Mouse (Mus musculus) lung, postnatal 0 days (tissue): Measurements from ENCODE around the gene Ltbp4. TPM values are rescaled to one million over a fixed set of nuclear protein-coding genes. Genes with fewer than 3 reads are reported as not detected.

Experiments
- ATAC-seq: fragments of 200-750 bp; cut with Nextera tagmentation; 2 replicates; pipeline ENCODE4 v1.8.0; 2017; ENCODE audit warnings: moderate library complexity
- DNase-seq: peaks from one replicate; pipeline ENCODE4 v3.0.0-alpha.2; 2016; ENCODE audit warnings: low spot score
- H3K27ac ChIP-seq: fragments of 300-500 bp; sonication (generic); 2 replicates; pipeline ENCODE4 v1.5.1; 2014; ENCODE audit warnings: antibody characterized with exemption, mild to moderate bottlenecking, low read length, mixed read lengths
- H3K27me3 ChIP-seq: fragments of 300-500 bp; sonication (generic); replicated peaks from 2 replicates; pipeline ENCODE4 v1.6.1; 2014; ENCODE audit warnings: low read length, mixed read lengths; ENCODE audit not compliant: insufficient read depth
- H3K36me3 ChIP-seq: fragments of 300-500 bp; sonication (generic); 2 replicates; pipeline ENCODE4 v1.6.1; 2014; ENCODE audit warnings: low read length, mixed read lengths; ENCODE audit not compliant: insufficient read depth
- H3K4me1 ChIP-seq: fragments of 300-500 bp; sonication (generic); 2 replicates; pipeline ENCODE4 v1.6.1; 2014; ENCODE audit warnings: antibody characterized with exemption, low read depth, low read length, mixed read lengths; ENCODE audit not compliant: insufficient read depth
- H3K4me2 ChIP-seq: fragments of 300-500 bp; sonication (generic); replicated peaks from 2 replicates; pipeline ENCODE4 v1.6.1; 2014; ENCODE audit warnings: low read depth, mild to moderate bottlenecking, low read length, moderate library complexity, mixed read lengths
- H3K4me3 ChIP-seq: fragments of 300-500 bp; sonication (generic); 2 replicates; pipeline ENCODE4 v1.5.1; 2014; ENCODE audit warnings: low read depth, low read length
- H3K9ac ChIP-seq: fragments of 300-500 bp; sonication (generic); replicated peaks from 2 replicates; pipeline ENCODE4 v1.6.1; 2014; ENCODE audit warnings: low read depth, mild to moderate bottlenecking
- H3K9me3 ChIP-seq: fragments of 300-500 bp; sonication (generic); 2 replicates; pipeline ENCODE4 v1.6.1; 2016; ENCODE audit warnings: low read length, mixed read lengths
- CTCF ChIP-seq: IDR thresholded peaks from 2 replicates; pipeline ENCODE4 v1.5.1; 2016; ENCODE audit warnings: antibody characterized with exemption, mild to moderate bottlenecking
- EP300 ChIP-seq: IDR thresholded peaks from 2 replicates; pipeline ENCODE4 v1.6.1; 2016; ENCODE audit warnings: antibody characterized with exemption, mild to moderate bottlenecking, control low read depth
- WGBS: fragments of 180-500 bp; shearing (Covaris S2); extraction: QIAGEN DNeasy Blood & Tissue Kit; methylation state at CpG from one replicate; pipeline ENCODE4 v1.1.7; 2014; 5-methylcytosine and 5-hydroxymethylcytosine counted together
- polyA plus RNA-seq: library from polyadenylated mRNA; unstranded; fragments of >200 nt; fragmentation: Nextera tagmentation; extraction: Ambion mirVana; gene quantifications from 2 replicates; pipeline ENCODE4 v1.2.1, GENCODE M21; 2015

The Ltbp4 gene
- polyA plus RNA-seq, result 99.9 and 103 TPM in 2 replicates

DNA sequence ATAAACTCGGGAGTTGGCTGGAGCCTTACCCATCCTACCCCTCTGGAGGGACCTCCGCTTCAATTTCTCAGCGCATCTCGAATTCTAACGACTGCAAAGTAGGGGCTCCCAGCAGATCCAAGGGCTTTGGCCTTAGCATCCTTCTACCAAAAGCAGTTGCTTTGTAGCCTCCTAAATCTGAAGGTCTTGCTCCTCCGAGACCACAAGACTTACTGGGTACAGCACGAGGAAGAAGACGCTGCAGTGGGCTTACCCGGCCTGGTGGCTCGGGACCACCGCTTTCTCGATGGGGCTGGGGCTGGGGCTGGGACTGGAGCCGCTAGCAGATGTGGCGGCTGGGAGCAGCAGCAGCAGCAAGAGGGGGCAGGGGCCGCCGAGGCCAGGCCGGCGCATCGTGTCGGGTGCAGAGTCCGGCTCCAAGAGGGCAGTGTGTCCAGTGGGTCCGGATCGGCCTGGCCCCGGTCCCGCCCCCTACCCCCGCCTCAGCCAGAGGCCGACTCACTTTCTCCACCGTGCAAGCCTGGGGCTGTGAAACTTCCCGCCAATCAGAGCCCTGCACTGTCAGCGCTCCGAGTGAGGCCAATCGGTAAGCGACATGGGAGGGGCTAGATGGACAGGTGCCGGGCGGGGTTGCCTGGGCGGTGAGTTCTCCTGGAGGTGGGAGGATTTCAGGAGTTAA lies at the start of gene Ltbp4:
Gene Ltbp4, minus strand, starts transcription at position 518 of the 679 bp plus-strand sequence.
- H3K4me1 ChIP-seq, result no peaks in the 10 kb centered on the region; the same call in 1 of the 2 replicates
- H3K36me3 ChIP-seq, result peaks cover 3% of the 10 kb centered on the region; the same call in 1 of the 2 replicates
- peaks cover 18% of the 10 kb centered on the region for H3K27me3 ChIP-seq

DNA sequence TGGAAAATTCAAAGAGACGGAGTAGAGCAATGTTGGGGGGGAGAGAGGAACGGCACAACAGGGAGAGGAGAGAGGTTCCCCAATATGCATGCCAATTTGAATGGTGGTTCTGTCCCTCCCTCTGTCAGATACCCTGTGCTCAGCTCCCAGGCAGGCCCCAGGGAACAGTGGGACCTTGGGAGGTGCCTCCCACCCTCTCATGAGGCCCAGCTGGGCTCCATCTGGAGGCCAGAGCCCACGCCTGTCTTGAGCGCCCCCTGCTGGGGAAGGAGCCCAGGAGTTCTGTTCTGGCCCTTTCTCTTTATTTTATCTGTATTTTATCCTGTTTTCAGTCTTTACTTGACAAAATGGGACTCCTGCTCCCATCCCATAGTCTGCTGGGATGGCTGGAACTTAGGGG lies 47.2 kb upstream of the Ltbp4 start:
- no peak overlapping the region for H3K27ac ChIP-seq
- H3K9ac ChIP-seq, result no peak overlapping the region
- DNase-seq (peak; percentile 66), ATAC-seq (peak; percentile 63)
- no peak overlapping the region for H3K4me3 ChIP-seq
- H3K4me2 ChIP-seq, result no peak overlapping the region
- TF ChIP-seq EP300 (no peak), CTCF (peak; percentile 88)
- no peaks in the 10 kb centered on the region for H3K36me3 ChIP-seq
- H3K9me3 ChIP-seq, result no peaks in the 10 kb centered on the region
- WGBS, result 44% methylated on average over 4 of the region's 4 CpGs
- no peaks in the 10 kb centered on the region for H3K4me1 ChIP-seq
- no peaks in the 10 kb centered on the region for H3K27me3 ChIP-seq

More for the DNA sequence above, at the start of gene Ltbp4:
- WGBS, result 4% methylated on average over 35 of the region's 36 CpGs
- DNase-seq (peak; percentile 65), ATAC-seq (peak; percentile 47)
- Histone ChIP-seq H3K4me2 (peak within 1 kb of the TSS; percentile 48), H3K4me3 (no peak within 1 kb of the TSS), H3K9ac (no peak within 1 kb of the TSS; the same call in 1 of the 2 replicates), H3K9me3 (no peaks in the 10 kb centered on the region), H3K27ac (no peak within 1 kb of the TSS)
- no peak for TF ChIP-seq EP300
- TF ChIP-seq CTCF, result no peak

DNA sequence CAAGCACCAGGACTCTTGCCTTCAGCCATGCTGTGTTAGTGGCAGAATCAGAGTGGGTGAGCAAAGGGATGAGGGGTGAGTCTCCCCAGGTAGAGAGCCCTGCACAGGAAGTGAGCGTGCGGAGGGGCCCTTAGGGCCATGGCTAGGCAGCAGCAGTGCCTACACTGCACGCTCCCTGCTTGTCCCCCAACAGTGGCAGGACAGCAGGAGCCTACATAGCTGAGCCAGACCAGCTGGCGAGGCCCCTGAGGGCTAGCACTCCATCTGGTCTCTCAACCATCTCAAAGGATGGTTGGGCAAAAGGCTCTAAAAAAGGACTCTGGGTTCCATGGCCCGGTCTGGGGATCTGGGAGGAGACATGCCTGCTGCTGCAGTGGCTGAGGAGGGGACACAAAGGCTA lies 46.6 kb upstream of the Ltbp4 start:
- Histone ChIP-seq H3K27me3 (no peaks in the 10 kb centered on the region), H3K27ac (no peak overlapping the region), H3K9ac (no peak overlapping the region), H3K9me3 (no peaks in the 10 kb centered on the region), H3K4me3 (no peak overlapping the region), H3K4me1 (no peaks in the 10 kb centered on the region), H3K4me2 (no peak overlapping the region), H3K36me3 (no peaks in the 10 kb centered on the region)
- no peak for ATAC-seq
- 76% methylated on average over 5 of the region's 5 CpGs for WGBS
- DNase-seq, result no peak
- TF ChIP-seq CTCF, result no peak
- no peak for TF ChIP-seq EP300

DNA sequence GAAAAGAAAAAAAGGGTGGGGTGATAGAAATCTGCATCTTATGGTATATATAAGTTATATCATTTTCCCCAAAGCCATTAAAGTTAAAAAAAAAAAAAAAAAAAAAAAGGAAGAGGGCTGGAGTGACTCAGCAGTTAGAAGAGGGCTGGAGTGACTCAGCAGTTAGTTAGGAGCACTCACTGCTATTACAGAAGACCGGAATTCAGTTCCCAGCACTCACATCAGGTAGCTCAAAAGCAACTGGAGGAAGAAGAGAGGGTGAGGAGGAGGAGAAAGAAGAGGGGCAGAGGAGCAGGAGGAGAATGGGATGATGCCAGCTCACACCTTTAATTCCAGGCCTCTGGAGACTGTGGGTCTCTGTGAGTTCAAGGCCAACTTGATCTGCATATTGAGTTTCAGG lies 45.7 kb upstream of the Ltbp4 start:
- WGBS, result 79% methylated on average over 1 of the region's 1 CpGs
- H3K4me1 ChIP-seq, result no peaks in the 10 kb centered on the region
- no peak for TF ChIP-seq CTCF
- TF ChIP-seq EP300, result no peak

DNA sequence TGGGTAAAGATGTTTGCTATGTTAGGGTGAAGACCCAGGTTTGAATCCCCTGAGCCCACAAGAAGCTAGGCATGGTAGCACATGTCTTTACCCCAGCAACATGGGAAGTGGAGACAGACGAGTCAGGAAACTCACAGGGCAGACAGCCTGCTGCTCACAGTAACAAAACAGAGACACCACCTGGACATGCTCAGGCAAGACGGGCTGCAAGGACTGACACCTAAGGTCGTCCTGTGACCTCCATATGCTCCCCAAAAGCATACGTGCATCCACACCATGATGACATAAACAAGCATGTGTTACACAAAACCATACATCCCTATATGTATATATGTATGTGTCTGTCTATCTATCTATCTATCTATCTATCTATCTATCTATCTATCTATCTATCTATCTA lies 44.1 kb upstream of the Ltbp4 start:
- no peak overlapping the region for H3K27ac ChIP-seq
- no peak overlapping the region for H3K4me2 ChIP-seq
- DNase-seq (no peak), ATAC-seq (no peak)
- no peak overlapping the region for H3K4me3 ChIP-seq
- no peak overlapping the region for H3K9ac ChIP-seq
- no peaks in the 10 kb centered on the region for H3K36me3 ChIP-seq
- no peaks in the 10 kb centered on the region for H3K4me1 ChIP-seq
- 44% methylated on average over 4 of the region's 4 CpGs for WGBS
- no peaks in the 10 kb centered on the region for H3K9me3 ChIP-seq
- no peak for TF ChIP-seq EP300
- TF ChIP-seq CTCF, result no peak
- H3K27me3 ChIP-seq, result no peaks in the 10 kb centered on the region

More for the DNA sequence above, 45.7 kb upstream of the Ltbp4 start:
- ATAC-seq (no peak), DNase-seq (no peak)
- H3K27me3 ChIP-seq, result no peaks in the 10 kb centered on the region
- no peak overlapping the region for H3K4me3 ChIP-seq
- no peak overlapping the region for H3K9ac ChIP-seq
- H3K27ac ChIP-seq, result no peak overlapping the region
- no peaks in the 10 kb centered on the region for H3K9me3 ChIP-seq
- H3K36me3 ChIP-seq, result no peaks in the 10 kb centered on the region
- H3K4me2 ChIP-seq, result no peak overlapping the region

DNA sequence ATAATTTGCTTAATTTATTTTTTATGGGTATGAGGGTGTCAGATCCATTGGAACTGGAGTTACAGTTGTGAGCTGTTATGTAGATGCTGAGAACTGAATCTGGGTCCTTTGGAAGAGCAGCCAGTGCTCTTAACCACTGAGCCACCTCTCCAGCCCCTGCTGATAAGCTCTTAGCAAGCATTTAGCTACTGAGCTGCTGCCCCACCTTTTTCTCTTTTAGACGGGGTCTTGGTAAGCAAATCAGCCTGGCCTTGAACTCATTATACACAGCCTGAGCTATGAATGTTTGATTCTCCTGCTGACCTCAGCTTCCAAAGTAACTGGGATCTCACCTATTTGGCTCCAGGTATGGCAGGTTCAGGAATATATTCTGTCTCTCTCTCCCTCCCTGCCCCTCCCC lies 43.5 kb upstream of the Ltbp4 start:
- no peak overlapping the region for H3K4me3 ChIP-seq
- no peaks in the 10 kb centered on the region for H3K9me3 ChIP-seq
- H3K9ac ChIP-seq, result no peak overlapping the region
- 13% methylated on average over 1 of the region's 1 CpGs for WGBS
- H3K27me3 ChIP-seq, result no peaks in the 10 kb centered on the region
- no peak for TF ChIP-seq EP300
- no peak overlapping the region for H3K4me2 ChIP-seq
- H3K36me3 ChIP-seq, result no peaks in the 10 kb centered on the region
- ATAC-seq (no peak), DNase-seq (no peak)
- no peak overlapping the region for H3K27ac ChIP-seq
- H3K4me1 ChIP-seq, result no peaks in the 10 kb centered on the region
